Mouse (Mus musculus) hindbrain, postnatal 0 days (tissue): ENCODE measurements at regions not wholly inside any gene's neighbourhood (a gene's known extent, or its start where the extent isn't known, plus 50 kb on each side); places are given as distances from the start of the nearest gene placed in this dataset.

ENCODE experiments used
- ATAC-seq: fragments of 200-750 bp; cut with Nextera tagmentation; 2 replicates; pipeline ENCODE4 v1.8.0; 2017; ENCODE audit warnings: mild to moderate bottlenecking, moderate TSS enrichment, moderate library complexity
- DNase-seq: peaks from one replicate; pipeline ENCODE4 v3.0.0-alpha.2; 2015; ENCODE audit warnings: low spot score
- H3K27ac ChIP-seq: fragments of 300-500 bp; sonication (generic); 2 replicates; pipeline ENCODE4 v1.5.1; 2014; ENCODE audit warnings: mild to moderate bottlenecking
- H3K27me3 ChIP-seq: fragments of 300-500 bp; sonication (generic); 2 replicates; pipeline ENCODE4 v1.6.1; 2014; ENCODE audit warnings: low read length, mixed read lengths; ENCODE audit not compliant: insufficient read depth
- H3K36me3 ChIP-seq: fragments of 300-500 bp; sonication (generic); 2 replicates; pipeline ENCODE4 v1.6.1; 2014; ENCODE audit warnings: low read length, mixed read lengths; ENCODE audit not compliant: insufficient read depth
- H3K4me1 ChIP-seq: fragments of 300-500 bp; sonication (generic); 2 replicates; pipeline ENCODE4 v1.6.1; 2014; ENCODE audit warnings: antibody characterized with exemption, low read length, mixed read lengths; ENCODE audit not compliant: insufficient read depth
- H3K4me2 ChIP-seq: fragments of 300-500 bp; sonication (generic); 2 replicates; pipeline ENCODE4 v1.6.1; 2014; ENCODE audit warnings: low read depth, mild to moderate bottlenecking, low read length, moderate library complexity, mixed read lengths
- H3K4me3 ChIP-seq: fragments of 300-500 bp; sonication (generic); 2 replicates; pipeline ENCODE4 v1.5.1; 2014; ENCODE audit warnings: low read length
- H3K9ac ChIP-seq: fragments of 300-500 bp; sonication (generic); replicated peaks from 2 replicates; pipeline ENCODE4 v1.6.1; 2014; ENCODE audit warnings: mild to moderate bottlenecking, low read length, moderate library complexity, mixed read lengths
- H3K9me3 ChIP-seq: fragments of 300-500 bp; sonication (generic); 2 replicates; pipeline ENCODE4 v1.6.1; 2016; ENCODE audit warnings: low read length, mixed read lengths
- CTCF ChIP-seq: IDR thresholded peaks from 2 replicates; pipeline ENCODE4 v1.5.1; 2016; ENCODE audit warnings: antibody characterized with exemption, control low read depth, low read depth
- WGBS: fragments of 180-500 bp; shearing (Covaris S2); extraction: QIAGEN DNeasy Blood & Tissue Kit; methylation state at CpG from one replicate; pipeline ENCODE4 v1.1.7; 2014; 5-methylcytosine and 5-hydroxymethylcytosine counted together

DNA sequence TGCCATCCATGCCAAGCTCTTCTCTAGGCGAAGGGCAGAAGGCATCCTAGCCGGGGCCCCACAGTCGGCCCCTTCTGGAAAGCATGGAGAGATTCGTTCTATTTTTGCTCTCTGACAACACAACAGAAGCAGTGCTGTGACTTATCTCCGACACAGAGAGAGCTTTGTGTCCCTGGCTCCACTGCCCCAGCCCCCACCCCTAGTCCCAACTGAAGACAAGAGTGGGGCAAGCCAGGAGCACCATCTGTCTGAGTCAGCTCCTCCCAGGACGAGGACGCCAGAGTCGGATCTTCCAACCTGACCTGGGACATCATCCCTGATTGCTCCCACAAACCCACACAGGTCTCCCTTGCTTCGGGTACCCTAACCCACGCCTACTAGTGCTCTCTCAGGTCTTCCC, 71.9 kb upstream of the Otos start:
- no peak for TF ChIP-seq CTCF

DNA sequence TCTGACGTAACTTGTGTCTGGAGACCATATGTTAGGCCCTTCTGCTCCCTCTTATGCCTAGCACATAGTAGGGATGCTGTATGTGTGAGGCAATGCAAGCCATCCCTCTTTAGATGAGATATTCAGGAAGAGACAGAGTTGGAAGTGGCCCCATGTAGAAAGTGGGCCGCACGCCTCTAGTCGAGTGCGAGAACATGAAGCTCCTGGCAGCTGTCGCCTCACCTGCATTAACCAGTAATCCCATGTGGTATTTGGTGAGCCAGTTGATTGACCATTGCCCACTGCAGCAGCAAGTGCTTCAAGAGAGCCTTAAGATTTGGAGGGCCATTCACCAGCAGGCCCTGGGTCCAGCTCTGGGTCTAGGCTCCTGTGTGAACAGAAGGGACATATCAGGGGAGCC, 71.2 kb upstream of the Otos start:
- Histone ChIP-seq H3K36me3 (no peaks in the 10 kb centered on the region), H3K4me1 (0 out of 2 replicates have a peak, but pooled peaks cover 5% of the 10 kb centered on the region), H3K27ac (no peak overlapping the region), H3K9me3 (no peaks in the 10 kb centered on the region), H3K4me3 (no peak overlapping the region), H3K4me2 (no peak overlapping the region), H3K9ac (no peak overlapping the region), H3K27me3 (no peaks in the 10 kb centered on the region)
- WGBS = 90% methylated on average over 6 of the region's 6 CpGs
- DNase-seq = no peak
- ATAC-seq = no peak
- TF ChIP-seq CTCF = no peak

More for the DNA sequence above, 71.9 kb upstream of the Otos start:
- no peak overlapping the region for H3K4me2 ChIP-seq
- H3K9me3 ChIP-seq = no peaks in the 10 kb centered on the region
- 0 out of 2 replicates have a peak, but pooled peaks cover 5% of the 10 kb centered on the region for H3K4me1 ChIP-seq
- no peak overlapping the region for H3K4me3 ChIP-seq
- WGBS = 50% methylated on average over 10 of the region's 10 CpGs
- no peaks in the 10 kb centered on the region for H3K36me3 ChIP-seq
- no peaks in the 10 kb centered on the region for H3K27me3 ChIP-seq
- peak; percentile 59; the same call in 1 of the 2 replicates for ATAC-seq
- H3K9ac ChIP-seq = no peak overlapping the region
- no peak overlapping the region for H3K27ac ChIP-seq
- DNase-seq = peak; percentile 14

DNA sequence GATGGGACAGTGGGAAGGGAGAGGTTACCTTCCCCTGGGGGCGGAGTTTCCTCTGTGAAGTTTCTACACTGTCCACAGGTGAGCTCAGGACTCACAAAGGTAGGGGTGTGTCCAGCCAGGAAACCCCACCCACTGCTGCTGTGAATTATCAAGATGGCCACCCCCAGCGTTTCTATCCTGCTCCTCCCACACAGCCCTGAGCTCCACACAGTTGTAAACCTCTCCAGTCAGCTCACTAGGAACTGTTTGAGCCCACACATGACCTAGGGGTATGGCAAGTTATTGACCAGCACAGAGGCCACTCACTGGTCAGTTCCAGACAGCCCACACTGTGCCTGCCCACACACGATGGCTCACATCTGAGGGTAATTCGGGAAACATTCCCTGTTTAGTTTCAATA, 69.5 kb upstream of the Otos start:
- 85% methylated on average over 4 of the region's 4 CpGs for WGBS
- no peak overlapping the region for H3K4me2 ChIP-seq
- H3K9me3 ChIP-seq = no peaks in the 10 kb centered on the region
- no peak for DNase-seq
- H3K9ac ChIP-seq = no peak overlapping the region
- no peak for TF ChIP-seq CTCF
- no peaks in the 10 kb centered on the region for H3K27me3 ChIP-seq
- no peak overlapping the region for H3K27ac ChIP-seq
- H3K4me3 ChIP-seq = no peak overlapping the region
- H3K4me1 ChIP-seq = 0 out of 2 replicates have a peak, but pooled peaks cover 5% of the 10 kb centered on the region
- H3K36me3 ChIP-seq = no peaks in the 10 kb centered on the region
- ATAC-seq = no peak

DNA sequence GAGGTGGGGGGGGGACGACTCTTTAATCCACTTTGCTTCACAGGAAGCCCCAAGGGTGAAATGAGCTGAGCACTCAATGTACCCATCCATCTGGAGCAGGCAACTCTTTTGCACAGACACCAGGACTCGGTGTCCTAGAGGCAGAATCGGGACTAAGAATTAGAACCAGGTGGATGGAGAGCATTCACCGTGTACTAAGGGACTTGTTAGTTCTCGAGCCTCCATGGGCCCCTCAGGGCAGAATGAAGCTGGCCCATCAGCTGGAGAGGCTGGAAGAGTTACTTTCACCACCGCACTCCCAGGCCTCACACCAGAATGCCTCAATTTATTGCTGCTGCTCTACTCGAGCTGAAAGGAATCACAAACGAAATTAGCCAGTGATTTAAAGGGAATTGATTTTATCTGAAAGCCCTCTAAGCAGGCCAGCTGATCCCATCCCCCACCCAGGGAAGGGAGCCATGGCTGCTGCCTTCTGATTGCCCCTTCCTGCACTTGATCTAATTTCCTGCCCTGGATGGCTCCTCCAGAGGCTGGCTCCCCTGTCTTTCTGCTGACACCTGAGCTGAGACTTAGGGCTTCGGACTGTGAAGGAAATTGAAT, 66.2 kb upstream of the Otos start:
- no peak overlapping the region for H3K4me3 ChIP-seq
- H3K9ac ChIP-seq = no peak overlapping the region
- no peak for TF ChIP-seq CTCF
- H3K4me2 ChIP-seq = no peak overlapping the region
- WGBS = 52% methylated on average over 9 of the region's 9 CpGs
- no peaks in the 10 kb centered on the region for H3K36me3 ChIP-seq
- H3K27me3 ChIP-seq = no peaks in the 10 kb centered on the region
- no peak for ATAC-seq
- H3K9me3 ChIP-seq = no peaks in the 10 kb centered on the region
- peak; percentile 20 for DNase-seq
- H3K4me1 ChIP-seq = no peaks in the 10 kb centered on the region
- no peak overlapping the region for H3K27ac ChIP-seq

DNA sequence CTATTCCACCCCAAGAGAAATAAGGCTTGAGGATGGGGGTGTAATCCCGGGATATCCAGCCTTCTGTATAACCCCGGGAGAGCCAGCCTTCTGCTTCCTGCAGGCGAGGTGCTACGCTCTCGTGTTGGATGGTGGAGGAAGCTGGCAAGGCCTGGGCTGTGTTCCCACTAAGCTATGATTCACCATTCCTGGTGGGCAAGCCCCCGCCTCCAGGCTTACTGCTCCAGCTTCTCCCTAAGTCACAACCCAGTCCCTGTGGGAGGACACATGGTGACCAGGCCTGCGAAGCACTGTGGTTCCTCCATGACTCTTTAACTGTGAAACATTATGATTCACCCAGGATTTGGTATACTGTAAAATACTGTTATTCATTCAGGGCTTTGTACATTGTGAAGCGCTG, 63.7 kb upstream of the Otos start:
- Histone ChIP-seq H3K36me3 (no peaks in the 10 kb centered on the region), H3K4me3 (no peak overlapping the region), H3K4me2 (no peak overlapping the region), H3K9ac (no peak overlapping the region), H3K27me3 (no peaks in the 10 kb centered on the region), H3K4me1 (no peaks in the 10 kb centered on the region), H3K27ac (no peak overlapping the region), H3K9me3 (no peaks in the 10 kb centered on the region)
- WGBS = 88% methylated on average over 8 of the region's 8 CpGs
- ATAC-seq = no peak
- TF ChIP-seq CTCF = no peak
- no peak for DNase-seq

DNA sequence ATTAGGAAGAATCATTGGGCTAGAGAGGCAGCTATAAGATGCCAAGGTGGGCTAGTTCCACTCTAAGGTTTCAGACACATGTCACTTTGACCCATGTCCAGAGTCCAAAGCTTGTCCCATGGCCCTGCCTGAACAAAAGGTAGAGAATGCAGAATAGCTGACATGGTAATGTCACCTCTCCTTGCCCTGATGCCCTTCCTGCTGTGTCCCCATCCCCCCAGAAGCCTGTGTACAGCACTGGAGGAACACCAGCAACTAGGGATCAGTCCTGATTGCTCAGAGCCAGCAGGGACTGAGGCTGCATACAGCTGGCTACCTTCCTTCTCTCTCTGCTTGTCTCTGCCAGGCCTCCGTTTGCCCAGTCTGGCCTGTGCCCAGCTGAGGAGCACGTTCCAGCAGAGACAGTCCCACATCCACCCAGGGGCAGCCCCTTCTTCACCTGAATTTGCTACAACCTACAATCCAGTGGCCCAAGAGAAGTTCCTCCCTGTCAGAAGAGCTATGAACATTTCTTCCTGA, 61.7 kb upstream of the Otos start:
- no peak for TF ChIP-seq CTCF
- WGBS = 24% methylated on average over 2 of the region's 2 CpGs

DNA sequence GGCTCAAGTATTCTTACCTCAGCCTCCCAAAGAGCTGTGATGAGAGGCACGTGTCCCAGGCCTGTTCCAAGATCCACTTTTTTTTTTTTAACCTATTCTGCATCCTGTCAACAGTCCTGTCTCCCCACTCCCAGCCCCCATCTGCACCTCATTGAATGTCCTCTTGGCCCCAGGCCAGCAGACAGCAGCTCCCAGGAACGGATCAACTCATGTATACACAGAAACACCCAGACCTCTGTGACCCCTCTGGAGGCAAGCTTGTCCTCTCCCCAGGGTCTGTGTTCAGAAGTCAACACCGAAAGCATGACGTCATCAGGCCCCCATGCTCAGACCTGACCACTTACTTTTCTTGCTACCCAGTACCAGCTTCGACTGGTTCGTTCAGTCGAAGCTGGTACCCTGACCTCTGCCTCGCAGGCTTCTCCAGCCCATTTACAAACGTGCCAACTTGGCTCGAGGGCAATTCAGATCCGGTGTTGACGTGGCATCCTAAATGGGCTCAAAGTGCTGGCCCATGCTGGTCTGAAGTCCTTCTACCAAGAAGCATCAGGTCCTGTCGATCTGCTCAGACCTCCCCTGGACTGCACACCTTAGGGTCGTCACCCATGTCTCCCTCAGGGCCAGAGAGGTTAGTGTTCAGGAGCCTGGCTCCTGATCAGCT, 60.7 kb upstream of the Otos start:
- no peak for ATAC-seq

More for the DNA sequence above, 61.7 kb upstream of the Otos start:
- no peak overlapping the region for H3K4me3 ChIP-seq
- H3K4me2 ChIP-seq = no peak overlapping the region
- H3K36me3 ChIP-seq = no peaks in the 10 kb centered on the region
- H3K27me3 ChIP-seq = no peaks in the 10 kb centered on the region
- DNase-seq (no peak), ATAC-seq (no peak)
- no peak overlapping the region for H3K9ac ChIP-seq
- H3K9me3 ChIP-seq = no peaks in the 10 kb centered on the region
- no peaks in the 10 kb centered on the region for H3K4me1 ChIP-seq
- H3K27ac ChIP-seq = no peak overlapping the region

More for the DNA sequence above, 60.7 kb upstream of the Otos start:
- DNase-seq = no peak
- H3K4me1 ChIP-seq = no peaks in the 10 kb centered on the region
- no peak for TF ChIP-seq CTCF
- WGBS = 50% methylated on average over 14 of the region's 14 CpGs
- H3K9me3 ChIP-seq = no peaks in the 10 kb centered on the region
- H3K27me3 ChIP-seq = no peaks in the 10 kb centered on the region
- H3K9ac ChIP-seq = no peak overlapping the region
- no peak overlapping the region for H3K4me3 ChIP-seq
- no peak overlapping the region for H3K4me2 ChIP-seq
- H3K27ac ChIP-seq = no peak overlapping the region
- no peaks in the 10 kb centered on the region for H3K36me3 ChIP-seq
